Mouse (Mus musculus) embryonic fibroblast, embryonic 13.5 days (primary cell): ENCODE results near the gene Trpm3.

Experiments
- CTCF ChIP-seq: IDR thresholded peaks from 2 replicates; pipeline ENCODE4 v1.5.1; 2011; ENCODE audit warnings: mild to moderate bottlenecking, control low read depth, low read length, moderate library complexity, borderline replicate concordance; ENCODE audit not compliant: insufficient read depth
- POLR2A ChIP-seq: IDR thresholded peaks from 2 replicates; pipeline ENCODE4 v1.6.1; 2011; ENCODE audit warnings: low read depth, mild to moderate bottlenecking, control low read depth, low read length, moderate library complexity

DNA sequence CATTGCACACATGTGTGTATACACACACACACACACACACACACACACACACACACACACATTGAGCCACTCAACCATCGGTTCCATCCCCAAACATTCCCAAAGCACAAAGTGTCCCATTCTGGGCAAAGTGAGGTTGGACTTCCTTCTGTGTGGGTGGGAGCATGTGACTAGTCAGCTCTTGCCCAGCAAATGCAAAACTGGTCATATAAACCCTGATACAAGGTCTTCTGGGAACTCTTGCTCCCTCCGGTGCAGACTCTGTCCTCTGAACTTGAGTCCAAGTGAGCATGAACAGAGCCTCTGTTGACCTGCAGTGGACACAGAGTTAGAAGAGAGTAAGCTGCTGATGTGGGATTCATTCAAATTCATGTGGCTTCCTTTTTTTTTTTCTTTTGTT, 899.5 kb downstream of the Trpm3 start:
- TF ChIP-seq CTCF (no peak), POLR2A (no peak)
